Mouse (Mus musculus) layer of hippocampus, adult 11-12 months (tissue): ENCODE measurements around the gene Slfn3.
"Not testable (repeated sequence)": the region's sequence is repeated elsewhere in the genome, so short reads cannot be mapped to it uniquely, and the experiment has no call there.

Source experiments
- DNase-seq: peaks from one replicate; pipeline ENCODE4 v3.0.0; 2022; ENCODE audit warnings: low spot score

Slfn3 gene

GRCm38 (mm10) chr11:83191134-83191893 lies at the start of gene Slfn3:
Gene Slfn3, plus strand, starts transcription at chr11:83191330.
- no peak for DNase-seq

GRCm38 (mm10) chr11:83148939-83149338 lies 42.2 kb upstream of the Slfn3 start:
- not testable (repeated sequence) for DNase-seq

GRCm38 (mm10) chr11:83174948-83175539 lies 16.1 kb upstream of the Slfn3 start, which contains the start of gene Slfn4:
Gene Slfn4, plus strand, starts transcription at chr11:83175186.
- no peak for DNase-seq

- DNase-seq = peak; percentile 14
Measured at GRCm38 (mm10) chr11:83192001-83192400, 871 bp downstream of the Slfn3 start.

- no peak for DNase-seq
Measured at GRCm38 (mm10) chr11:83205002-83205401, 13.9 kb downstream of the Slfn3 start.

GRCm38 (mm10) chr11:83216119-83216518 lies 25.0 kb downstream of the Slfn3 start:
- no peak for DNase-seq

- DNase-seq = no peak
Measured at GRCm38 (mm10) chr11:83221328-83221877, 30.3 kb downstream of the Slfn3 start.

GRCm38 (mm10) chr11:83223367-83223766 lies 32.2 kb downstream of the Slfn3 start:
- no peak for DNase-seq

- DNase-seq = not testable (repeated sequence)
Measured at GRCm38 (mm10) chr11:83223793-83224192, 32.7 kb downstream of the Slfn3 start.

GRCm38 (mm10) chr11:83224217-83224616 lies 33.1 kb downstream of the Slfn3 start:
- DNase-seq = no peak

- DNase-seq = no peak
Measured at GRCm38 (mm10) chr11:83224750-83225149, 33.6 kb downstream of the Slfn3 start.

GRCm38 (mm10) chr11:83225371-83225960 lies 34.3 kb downstream of the Slfn3 start:
- DNase-seq = no peak

GRCm38 (mm10) chr11:83227926-83228723 lies 37.0 kb downstream of the Slfn3 start:
- DNase-seq = no peak

GRCm38 (mm10) chr11:83230966-83231365 lies 39.8 kb downstream of the Slfn3 start:
- DNase-seq = no peak

GRCm38 (mm10) chr11:83233621-83234020 lies 42.5 kb downstream of the Slfn3 start:
- not testable (repeated sequence) for DNase-seq

- not testable (repeated sequence) for DNase-seq
Measured at GRCm38 (mm10) chr11:83237390-83237789, 46.3 kb downstream of the Slfn3 start.

- no peak for DNase-seq
Measured at GRCm38 (mm10) chr11:83238389-83238788, 47.3 kb downstream of the Slfn3 start.

- DNase-seq = no peak
Measured at GRCm38 (mm10) chr11:83239811-83240210, 48.7 kb downstream of the Slfn3 start.

- DNase-seq = not testable (repeated sequence)
Measured at GRCm38 (mm10) chr11:83257211-83257610, 66.1 kb downstream of the Slfn3 start.

GRCm38 (mm10) chr11:83262673-83263072 lies 71.5 kb downstream of the Slfn3 start:
- no peak for DNase-seq

- DNase-seq = no peak
Measured at GRCm38 (mm10) chr11:83263146-83263545, 72.0 kb downstream of the Slfn3 start.
